Mouse (Mus musculus) C2C12 (cell line): ENCODE data around the gene Nek8.

Experiments used
- CTCF ChIP-seq: IDR thresholded peaks from one replicate; pipeline ENCODE4 v1.5.1; 2011; ENCODE audit not compliant: control insufficient read depth, insufficient read depth, insufficient read length
- FOSL1 ChIP-seq: IDR thresholded peaks from one replicate; pipeline ENCODE4 v1.8.0; 2011; ENCODE audit warnings: mild to moderate bottlenecking, low read length; ENCODE audit not compliant: poor library complexity, insufficient read depth, severe bottlenecking

DNA sequence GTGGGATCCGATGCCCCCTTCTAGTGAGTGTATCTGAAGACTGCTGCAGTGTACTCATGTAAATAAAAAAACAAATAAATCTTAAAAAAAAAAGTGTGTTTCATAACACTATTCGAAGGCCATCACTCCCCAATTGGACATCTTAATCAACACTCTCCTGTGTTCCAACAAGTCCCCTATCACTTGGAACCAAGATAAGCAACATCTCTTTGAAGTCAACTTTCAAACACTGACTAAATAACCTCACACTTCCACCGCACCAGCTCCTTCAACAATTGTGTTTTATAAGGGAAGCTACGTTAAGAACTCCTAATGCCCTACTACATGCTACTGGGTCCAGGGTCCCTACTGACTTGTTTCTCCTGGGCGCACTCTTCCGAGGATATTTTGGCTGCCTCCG is 6.0 kb upstream of the Nek8 start:
- TF ChIP-seq CTCF: no peak
- TF ChIP-seq FOSL1: no peak
